Mouse (Mus musculus): ENCODE results near the gene Slc22a14. TPM values are rescaled to one million over a fixed set of nuclear protein-coding genes. Genes with fewer than 3 reads are reported as not detected.

Slc22a14 gene
- total RNA-seq, 2 experiments from 2014 or later = not detected

- intact Hi-C loops (cut with DNase I) = no loop called here
These were observed 3.9 kb downstream of the Slc22a14 start for GRCm38 (mm10) chr9:119361416-119361815.

DNA sequence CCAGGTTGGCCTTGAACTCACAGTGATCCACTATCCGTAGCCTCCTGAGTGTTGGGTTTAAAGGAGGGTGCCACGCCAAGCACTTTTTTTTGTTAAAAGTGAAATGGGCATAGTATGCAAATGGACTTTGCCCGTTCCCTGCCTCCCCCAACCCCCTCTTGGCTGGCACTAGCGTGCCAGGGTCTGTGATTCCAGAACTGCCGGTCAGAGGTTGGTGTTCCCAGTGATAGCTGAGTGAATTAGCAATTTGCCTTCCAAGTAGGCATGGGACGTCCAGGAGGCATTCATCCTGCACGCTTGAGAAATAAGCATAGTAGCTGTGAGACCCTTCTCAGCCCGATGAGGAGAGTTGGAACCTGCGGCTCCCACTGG, 7.3 kb downstream of the Slc22a14 start:
- intact Hi-C loops (cut with DNase I) = loop anchor here (5.0 kb wide), 1 partner anchor 201 kb away; the partner anchor contains the start of genes Acaa1b and Gm47289

More at GRCm38 (mm10) chr9:119361416-119361815, 3.9 kb downstream of the Slc22a14 start:
- DNase-seq (ENCODE audit: low spot score in 2 of 2) = no peak

GRCm38 (mm10) chr9:119357331-119358057, 7.9 kb downstream of the Slc22a14 start, which contains the start of gene Xylb:
Gene Xylb (plus strand): TSS chr9:119357381.
- DNase-seq (ENCODE audit: low spot score in 2 of 2) = peak; percentile 86 to 88
- intact Hi-C loops (cut with DNase I) = loop anchor here (1.0 to 5.0 kb wide), 3 partner anchors 45 to 200 kb away; partner anchors contain the start of genes Acaa1b, Acvr2b and Gm47289

More for the DNA sequence above, 7.3 kb downstream of the Slc22a14 start:
- DNase-seq (ENCODE audit: low spot score in 2 of 2) = no peak

GRCm38 (mm10) chr9:119355943-119356342, 9.4 kb downstream of the Slc22a14 start:
- no peak for DNase-seq (ENCODE audit: low spot score in 2 of 2)
- intact Hi-C loops (cut with DNase I) = loop anchor here (2.0 to 5.0 kb wide), 2 partner anchors 47 to 199 kb away; partner anchors contain the start of genes Acaa1b, Acvr2b and Gm47289

DNA sequence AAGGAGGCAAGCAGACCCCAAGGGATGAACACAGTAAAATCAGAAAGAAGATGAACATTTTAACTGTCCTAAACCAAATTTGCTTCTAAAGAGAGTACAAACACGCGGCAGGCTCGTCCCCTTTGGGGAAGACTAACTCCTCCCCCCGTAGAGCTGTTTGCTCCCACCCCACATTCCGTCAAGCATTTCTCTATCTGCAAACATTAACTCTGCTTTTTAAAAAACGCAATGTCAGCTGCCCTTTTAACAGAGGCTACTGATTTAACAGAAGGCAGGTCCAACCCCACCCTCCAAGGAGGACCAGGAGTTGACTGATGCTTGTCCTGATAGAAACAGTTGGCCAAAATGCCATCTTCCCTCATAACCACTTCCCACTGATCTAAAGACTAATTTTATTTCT, 11.4 kb downstream of the Slc22a14 start:
- intact Hi-C loops (cut with DNase I) = no loop called here
- DNase-seq (ENCODE audit: low spot score in 2 of 2) = no peak

DNA sequence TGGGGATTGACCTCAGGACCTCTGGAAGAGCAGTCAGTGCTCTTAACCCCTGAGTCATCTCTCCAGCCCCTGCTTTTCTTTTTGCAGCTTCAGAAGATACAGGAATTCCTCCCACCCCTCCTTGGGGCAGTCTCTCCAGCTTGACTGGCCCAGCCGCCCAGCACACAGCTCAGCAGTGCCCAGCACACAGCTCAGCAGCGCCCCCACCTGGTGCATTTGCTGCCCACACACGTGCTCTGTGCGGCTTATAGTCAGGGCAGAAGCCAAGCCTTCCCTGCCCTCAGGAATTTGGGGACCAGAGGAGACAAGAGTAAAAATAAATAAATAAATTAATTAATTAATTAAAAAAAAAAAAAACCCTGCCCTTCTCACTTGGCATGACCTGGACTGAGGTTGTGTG, 13.3 kb downstream of the Slc22a14 start:
- intact Hi-C loops (cut with DNase I) = no loop called here

DNA sequence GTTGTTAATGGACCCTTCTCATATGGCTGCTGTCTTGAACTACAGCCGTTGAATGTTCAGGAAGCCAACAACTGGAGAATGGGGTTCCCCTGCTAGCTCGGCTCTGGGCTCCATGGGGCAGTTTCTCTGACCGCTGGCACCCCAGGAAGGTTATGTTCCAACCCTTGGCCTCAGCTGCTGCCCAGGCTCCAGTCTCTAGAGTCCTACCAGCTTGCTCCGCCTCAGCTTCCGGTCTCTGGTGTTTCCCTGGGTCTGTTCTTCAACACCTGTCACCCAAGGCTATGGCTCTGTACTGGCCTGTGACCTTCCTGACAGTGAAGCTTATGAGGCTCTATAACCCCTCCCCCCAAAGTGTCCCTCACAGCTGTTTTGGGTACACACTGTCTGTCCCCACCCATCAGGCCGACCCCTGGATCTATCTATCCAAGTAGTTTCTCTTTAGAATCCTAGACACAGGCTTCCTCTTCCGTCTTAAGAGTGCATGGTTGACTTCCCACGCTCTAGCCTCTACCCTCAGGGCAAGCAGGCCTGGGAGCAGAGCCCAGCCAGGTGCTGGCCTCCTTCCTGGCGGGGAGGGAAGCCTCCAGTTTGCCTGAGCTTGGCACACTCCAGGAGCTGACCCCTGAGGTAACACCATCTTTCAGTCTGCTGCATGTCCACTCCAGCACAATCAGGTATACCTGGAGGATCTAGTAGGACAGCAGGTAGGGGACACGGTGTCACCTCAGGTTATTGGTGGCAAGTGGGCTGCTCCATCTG, 14.2 kb downstream of the Slc22a14 start:
- intact Hi-C loops (cut with DNase I) = no loop called here

More for the DNA sequence above, 13.3 kb downstream of the Slc22a14 start:
- peak; percentile 46 to 56 for DNase-seq (ENCODE audit: low spot score in 2 of 2)

DNA sequence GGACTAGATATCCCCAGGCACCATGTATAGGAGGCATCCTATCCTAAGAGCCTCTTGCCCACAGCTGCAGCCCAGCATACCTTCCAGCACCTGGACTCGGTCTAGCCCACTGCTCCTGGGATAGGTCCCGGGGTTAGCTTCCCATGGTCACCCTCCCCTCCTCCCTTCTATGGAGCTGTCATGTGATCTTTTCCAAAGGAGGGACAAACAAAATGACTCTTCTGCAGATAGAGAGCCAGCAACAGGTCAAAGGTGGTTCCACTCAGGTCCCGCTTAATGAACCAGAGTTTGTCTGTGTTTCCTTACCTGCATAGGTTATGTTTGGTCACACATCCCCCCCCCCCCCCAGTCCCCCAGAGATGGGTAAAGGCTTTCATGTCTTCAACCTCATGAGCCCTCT, 14.8 kb downstream of the Slc22a14 start:
- intact Hi-C loops (cut with DNase I) = no loop called here

More for the DNA sequence above, 14.2 kb downstream of the Slc22a14 start:
- DNase-seq (ENCODE audit: low spot score in 2 of 2) = no peak

DNA sequence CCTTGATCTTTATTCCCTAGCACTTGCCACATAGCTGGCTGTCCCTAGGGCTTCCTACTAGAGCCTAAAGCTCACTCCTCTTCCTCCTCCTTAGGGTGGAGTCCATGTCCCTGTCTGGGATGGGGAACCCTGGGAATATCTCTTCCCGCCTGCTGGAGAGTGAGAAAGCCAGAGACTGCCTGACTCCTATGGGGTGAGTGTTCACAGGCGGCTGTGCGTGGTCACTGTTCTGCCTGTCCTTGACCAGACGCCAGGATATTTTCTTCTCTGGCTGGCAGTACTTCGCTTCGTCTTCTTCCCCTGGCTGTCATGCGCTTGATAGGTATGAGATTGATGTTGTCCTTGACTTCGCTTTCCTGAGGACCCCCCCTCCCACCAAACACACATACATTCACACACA, 19.0 kb downstream of the Slc22a14 start:
- intact Hi-C loops (cut with DNase I) = loop anchor here (10.0 kb wide), 1 partner anchor 422 kb away; the partner anchor contains the start of gene Ctdspl
- no peak for DNase-seq (ENCODE audit: low spot score in 2 of 2)

More for the DNA sequence above, 14.8 kb downstream of the Slc22a14 start:
- no peak for DNase-seq (ENCODE audit: low spot score in 2 of 2)

DNA sequence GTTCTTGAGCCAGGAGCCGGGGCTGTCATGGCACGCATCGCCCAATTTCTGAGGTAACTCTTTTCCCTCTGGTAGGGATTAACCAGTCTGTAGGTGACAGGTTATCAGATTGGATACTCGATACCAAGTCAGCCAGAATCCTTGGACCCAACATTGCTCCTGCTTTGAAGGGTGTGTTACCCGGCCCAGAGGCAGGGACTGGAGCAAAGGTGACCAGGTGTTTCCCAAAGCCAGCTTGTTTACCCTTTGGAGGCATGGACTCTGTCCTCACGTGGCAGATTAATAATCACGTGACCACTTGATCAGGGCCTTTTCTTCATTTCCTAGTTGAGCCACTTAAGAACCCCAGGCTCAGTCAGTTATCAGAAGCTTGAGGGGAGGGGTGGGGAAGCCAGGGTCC, 22.6 kb downstream of the Slc22a14 start:
- DNase-seq (ENCODE audit: low spot score in 2 of 2) = no peak
- intact Hi-C loops (cut with DNase I) = loop anchor here (10.0 kb wide), 1 partner anchor 418 kb away; the partner anchor contains the start of gene Ctdspl

DNA sequence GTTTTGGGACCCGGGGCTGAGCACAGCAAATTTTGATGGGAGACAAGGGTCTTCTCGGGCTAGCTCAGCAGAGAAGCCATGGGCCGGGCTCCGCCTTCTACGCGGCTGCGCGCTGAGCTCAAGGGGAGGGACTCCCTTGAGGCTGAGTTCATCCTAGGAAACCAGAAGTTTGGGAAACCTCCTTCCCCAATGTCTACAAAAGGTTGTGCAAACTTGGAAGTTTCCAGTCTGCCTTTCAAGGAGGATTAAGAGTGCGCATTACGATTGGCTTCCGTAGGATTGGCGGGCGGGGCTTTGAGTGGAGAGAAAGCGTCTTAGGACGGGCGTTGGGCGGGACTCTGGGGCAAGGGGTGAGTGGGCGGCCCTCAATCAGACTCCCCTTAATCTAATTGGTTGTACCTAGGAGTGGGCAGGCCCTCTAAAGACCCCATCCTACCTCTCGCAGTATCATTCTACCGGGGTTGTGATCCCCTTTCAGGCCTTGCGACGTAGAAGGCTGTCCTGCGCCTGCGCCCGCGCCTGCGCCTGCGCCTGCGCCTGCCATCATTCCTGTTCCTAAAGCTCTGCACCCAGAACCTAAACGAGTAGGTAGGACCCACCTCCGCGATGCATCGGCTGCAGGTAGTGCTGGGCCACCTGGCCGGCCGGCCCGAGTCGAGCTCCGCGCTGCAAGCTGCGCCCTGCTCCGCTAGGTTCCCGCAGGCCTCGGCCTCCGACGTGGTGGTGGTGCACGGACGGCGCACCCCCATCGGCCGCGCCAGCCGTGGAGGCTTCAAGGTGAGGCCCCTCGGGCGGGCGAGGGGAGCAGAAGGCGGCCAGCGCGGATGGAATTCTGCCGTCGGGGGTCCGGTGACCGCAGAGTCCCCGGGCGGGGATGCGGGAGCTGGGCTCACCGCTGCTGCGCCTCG, 24.2 kb downstream of the Slc22a14 start, which contains the start of gene Myd88:
Myd88 (minus strand) TSS at position 503 of the 908 bp plus-strand sequence.
- peak; percentile 95 for DNase-seq (ENCODE audit: low spot score in 2 of 2)
- intact Hi-C loops (cut with DNase I) = loop anchor here (2.0 to 10.0 kb wide), 2 partner anchors 18 to 416 kb away; partner anchors contain the start of genes Ctdspl and Oxsr1

DNA sequence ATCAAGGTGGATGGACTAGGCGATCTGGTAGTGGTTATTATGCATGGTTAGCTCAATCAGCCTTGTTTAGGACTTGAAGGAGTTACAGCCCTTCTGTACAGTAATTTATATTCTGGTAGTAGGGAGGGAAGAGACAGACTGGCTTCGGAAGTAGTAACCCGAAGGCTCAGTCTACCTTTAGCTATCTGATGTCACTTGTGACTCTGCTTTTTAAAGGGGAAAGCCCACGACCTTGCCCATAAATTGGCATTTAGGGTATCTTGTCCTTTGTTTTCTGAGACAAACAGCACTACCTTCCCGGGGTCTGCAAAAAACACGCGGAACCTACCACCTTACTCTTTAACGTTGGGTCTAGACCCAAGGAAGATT, 25.2 kb downstream of the Slc22a14 start:
- intact Hi-C loops (cut with DNase I) = loop anchor here (2.0 to 10.0 kb wide), 2 partner anchors 17 to 415 kb away; partner anchors contain the start of genes Ctdspl and Oxsr1
- DNase-seq (ENCODE audit: low spot score in 2 of 2) = no peak

GRCm38 (mm10) chr9:119339558-119340211, 25.7 kb downstream of the Slc22a14 start, which contains the start of gene Acaa1a:
Gene Acaa1a (plus strand): TSS chr9:119339676.
- intact Hi-C loops (cut with DNase I) = loop anchor here (2.0 to 10.0 kb wide), 2 partner anchors 17 to 415 kb away; partner anchors contain the start of genes Ctdspl and Oxsr1
- peak; percentile 49 to 54 for DNase-seq (ENCODE audit: low spot score in 2 of 2)

GRCm38 (mm10) chr9:119339106-119339505, 26.2 kb downstream of the Slc22a14 start:
- intact Hi-C loops (cut with DNase I) = no loop called here
- DNase-seq (ENCODE audit: low spot score in 2 of 2) = no peak

DNA sequence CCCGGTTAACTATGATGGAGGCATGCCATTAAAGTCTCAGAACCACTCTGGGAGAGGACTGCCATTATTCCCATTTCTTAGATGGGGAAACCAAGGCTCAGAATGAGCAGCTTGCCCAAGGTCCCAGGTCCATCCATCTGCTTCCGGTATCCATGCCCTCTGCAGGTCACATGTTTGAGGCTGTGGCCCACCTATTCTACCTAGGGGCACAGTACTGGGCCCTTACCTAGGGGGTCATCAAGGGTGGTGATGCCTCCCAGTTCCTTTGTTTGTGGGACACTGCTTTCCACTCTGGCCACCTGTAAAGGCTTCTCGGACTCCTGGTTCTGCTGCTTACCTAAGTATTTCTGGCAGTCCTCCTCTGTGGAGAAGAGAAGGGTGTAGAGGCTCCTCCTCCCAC, 27.0 kb downstream of the Slc22a14 start:
- intact Hi-C loops (cut with DNase I) = no loop called here
- no peak for DNase-seq (ENCODE audit: low spot score in 2 of 2)

- DNase-seq (ENCODE audit: low spot score in 2 of 2) = no peak
- intact Hi-C loops (cut with DNase I) = no loop called here
These were observed 27.5 kb downstream of the Slc22a14 start for GRCm38 (mm10) chr9:119337842-119338241.

DNA sequence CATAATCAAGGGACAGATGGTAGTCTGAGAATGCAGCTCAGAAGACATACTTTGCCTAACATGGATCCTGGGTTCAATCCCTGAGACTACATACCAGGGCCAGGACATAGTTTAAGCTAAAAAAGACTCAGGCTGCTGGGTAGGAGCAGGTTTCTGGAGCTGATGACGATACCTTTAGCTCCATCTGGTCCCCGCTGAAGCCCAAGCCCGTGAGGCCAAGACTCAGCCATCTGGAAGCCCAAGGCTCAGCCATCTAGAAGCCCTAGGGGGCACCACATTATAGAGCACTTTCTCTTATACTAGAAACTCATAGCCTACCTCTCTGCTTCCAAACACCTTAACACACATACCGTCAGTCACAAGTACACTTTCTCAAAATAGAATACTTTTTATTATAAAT, 29.8 kb downstream of the Slc22a14 start:
- DNase-seq (ENCODE audit: low spot score in 2 of 2) = no peak
- intact Hi-C loops (cut with DNase I) = no loop called here

DNA sequence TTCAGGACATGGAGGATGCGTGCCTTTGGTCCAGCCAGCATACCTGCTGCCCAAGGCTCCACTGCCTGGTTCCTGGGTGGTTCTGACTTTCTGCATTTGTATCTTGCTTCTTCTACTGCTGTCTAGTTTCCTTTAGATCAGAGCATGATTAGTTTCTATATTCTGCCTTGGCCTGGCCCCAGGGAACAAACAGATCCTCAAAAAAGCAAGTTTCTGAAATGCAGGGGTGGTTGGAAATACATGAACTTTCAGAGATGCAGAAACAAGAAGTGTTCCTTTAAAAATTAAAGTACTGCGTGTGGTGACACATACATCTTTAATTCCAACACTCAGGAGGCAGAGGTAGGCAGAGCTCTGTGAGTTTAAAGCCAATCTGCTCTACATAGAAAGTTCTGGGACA, 30.5 kb downstream of the Slc22a14 start:
- intact Hi-C loops (cut with DNase I) = no loop called here

More for the DNA sequence above, 30.5 kb downstream of the Slc22a14 start:
- peak; percentile 34 to 42 for DNase-seq (ENCODE audit: low spot score in 2 of 2)

All from left cerebral cortex, postnatal 36 days (tissue).